Mouse (Mus musculus): ENCODE results near the gene Acsm2.
"Not testable (repeated sequence)": the region's sequence is repeated elsewhere in the genome, so short reads cannot be mapped to it uniquely, and the experiment has no call there.

The Acsm2 gene

GRCm38 (mm10) chr7:119561441-119561840 lies 7.3 kb downstream of the Acsm2 start:
- no peak for DNase-seq (ENCODE audit: low read depth, low spot score)

GRCm38 (mm10) chr7:119562476-119562875 lies 8.3 kb downstream of the Acsm2 start:
- DNase-seq (ENCODE audit: low read depth, low spot score), result not testable (repeated sequence)

- no peak for DNase-seq (ENCODE audit: low read depth, low spot score)
Measured at GRCm38 (mm10) chr7:119594530-119595107, 40.5 kb downstream of the Acsm2 start.

- no peak for DNase-seq (ENCODE audit: low read depth, low spot score)
Measured at GRCm38 (mm10) chr7:119595306-119595705, 41.2 kb downstream of the Acsm2 start.

- no peak for DNase-seq (ENCODE audit: low read depth, low spot score)
Measured at GRCm38 (mm10) chr7:119596536-119596935, 42.4 kb downstream of the Acsm2 start.

- DNase-seq (ENCODE audit: low read depth, low spot score), result no peak
Measured at GRCm38 (mm10) chr7:119601195-119601953, 47.2 kb downstream of the Acsm2 start.

- DNase-seq (ENCODE audit: low read depth, low spot score), result no peak
Measured at GRCm38 (mm10) chr7:119601954-119602317, 47.8 kb downstream of the Acsm2 start.

- DNase-seq (ENCODE audit: low read depth, low spot score), result no peak
Measured at GRCm38 (mm10) chr7:119604903-119605483, 50.9 kb downstream of the Acsm2 start.

GRCm38 (mm10) chr7:119605926-119606663 lies 52.0 kb downstream of the Acsm2 start:
- no peak for DNase-seq (ENCODE audit: low read depth, low spot score)

GRCm38 (mm10) chr7:119606664-119607076 lies 52.5 kb downstream of the Acsm2 start, which contains the start of gene Acsm1:
Acsm1 (plus strand) TSS chr7:119607026.
- DNase-seq (ENCODE audit: low read depth, low spot score), result no peak

GRCm38 (mm10) chr7:119607796-119608515 lies 53.8 kb downstream of the Acsm2 start:
- DNase-seq (ENCODE audit: low read depth, low spot score), result no peak

GRCm38 (mm10) chr7:119616531-119616930 lies 62.4 kb downstream of the Acsm2 start:
- DNase-seq (ENCODE audit: low read depth, low spot score), result no peak

- DNase-seq (ENCODE audit: low read depth, low spot score), result no peak
Measured at GRCm38 (mm10) chr7:119617593-119617992, 63.5 kb downstream of the Acsm2 start.

GRCm38 (mm10) chr7:119618209-119618935 lies 64.2 kb downstream of the Acsm2 start:
- no peak for DNase-seq (ENCODE audit: low read depth, low spot score)

GRCm38 (mm10) chr7:119620157-119620556 lies 66.0 kb downstream of the Acsm2 start:
- DNase-seq (ENCODE audit: low read depth, low spot score), result no peak

- no peak for DNase-seq (ENCODE audit: low read depth, low spot score)
Measured at GRCm38 (mm10) chr7:119638773-119639172, 84.6 kb downstream of the Acsm2 start.

GRCm38 (mm10) chr7:119642307-119642706 lies 88.2 kb downstream of the Acsm2 start:
- DNase-seq (ENCODE audit: low read depth, low spot score), result no peak

Data from brain, embryonic 18.5 days (tissue).